Mouse (Mus musculus): ENCODE measurements at regions not wholly inside any gene's neighbourhood (a gene's known extent, or its start where the extent isn't known, plus 50 kb on each side); places are given as distances from the start of the nearest gene placed in this dataset.

DNA sequence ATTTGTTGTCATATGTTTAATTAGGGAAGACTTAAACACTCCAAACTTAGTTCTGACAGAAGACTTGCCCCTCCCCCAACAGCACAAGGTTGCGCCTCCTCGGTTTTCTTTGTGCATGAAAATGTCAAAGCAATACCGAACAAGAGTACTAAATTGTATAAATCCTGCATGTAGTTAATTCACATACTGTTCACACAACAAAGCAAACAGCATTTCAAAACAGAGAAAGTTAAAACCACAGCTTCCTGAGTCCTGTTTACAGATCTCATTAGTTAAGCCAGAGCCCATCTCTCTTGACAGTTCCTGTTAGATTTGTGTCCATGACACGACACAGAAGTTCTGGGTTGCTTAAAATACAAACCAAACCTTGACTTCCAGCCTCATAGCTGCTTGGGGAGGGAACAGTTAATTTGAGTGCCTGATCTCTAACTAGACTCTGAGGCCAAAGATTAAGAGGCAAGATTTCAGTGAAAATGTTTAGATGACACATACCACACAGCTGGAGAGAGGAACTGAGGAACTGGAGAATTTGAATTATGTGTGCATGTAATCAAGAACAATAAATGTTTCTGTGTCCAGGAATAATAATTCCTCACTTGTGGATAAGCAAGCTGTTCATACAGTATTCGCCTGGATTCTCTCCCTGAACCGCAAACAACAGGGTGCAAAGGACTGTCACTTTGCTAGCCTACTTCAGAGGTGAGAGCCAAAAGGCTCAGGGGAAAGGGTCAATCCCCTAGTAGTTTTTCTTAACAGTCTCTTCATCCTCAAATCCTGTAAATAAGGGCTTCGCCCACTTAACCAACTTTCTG, 113.3 kb upstream of the Tbl1xr1 start:
- ATAC-seq: no peak
- H3K4me3 ChIP-seq (ENCODE audit: low read length): no peak overlapping the region
- H3K36me3 ChIP-seq (ENCODE audit: control insufficient read depth, insufficient read depth, low read length): no peaks in the 10 kb centered on the region
- no peak overlapping the region for H3K9ac ChIP-seq (ENCODE audit: low read depth, low read length)
- no peak overlapping the region for H3K4me2 ChIP-seq (ENCODE audit: low read length)
- no peaks in the 10 kb centered on the region for H3K9me3 ChIP-seq (ENCODE audit: control insufficient read depth, low read length)
- no peaks in the 10 kb centered on the region for H3K4me1 ChIP-seq (ENCODE audit: control insufficient read depth, insufficient read depth, low read depth, low read length)
- WGBS: 31% methylated on average over 7 of the region's 7 CpGs
- H3K27me3 ChIP-seq (replicated peaks; ENCODE audit: control insufficient read depth, insufficient read depth, low read length): no peaks in the 10 kb centered on the region
- no peak overlapping the region for H3K27ac ChIP-seq (ENCODE audit: low read depth, low read length)

DNA sequence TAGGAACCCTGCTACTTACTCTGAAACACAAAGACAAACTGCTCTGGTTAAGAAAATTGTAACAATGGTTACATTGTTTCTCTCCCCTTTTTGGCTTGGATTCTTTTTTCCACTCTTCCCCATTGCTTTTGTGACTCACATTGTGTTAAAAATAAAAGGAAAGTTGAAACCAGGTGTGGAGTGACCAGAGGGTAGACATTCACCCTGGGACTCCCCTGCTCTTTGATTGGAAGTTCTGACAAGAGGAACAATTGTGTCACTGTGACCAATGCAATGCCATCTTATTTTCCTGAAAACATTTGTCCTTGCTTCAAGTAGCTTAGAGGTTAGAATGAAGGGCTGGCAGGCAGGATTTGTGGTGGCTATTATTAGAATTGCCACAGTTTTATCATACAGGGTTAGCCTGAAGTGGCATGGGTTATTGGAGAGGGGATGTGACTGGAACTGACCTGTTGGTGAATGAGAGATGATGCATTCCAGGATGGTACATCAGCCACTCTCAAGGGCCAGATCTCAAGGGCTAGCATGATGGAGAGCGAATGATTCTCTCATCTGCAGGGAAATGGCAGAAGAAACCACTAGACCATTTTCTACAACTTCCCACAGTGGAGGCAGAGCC, 112.6 kb upstream of the Tbl1xr1 start:
- no peaks in the 10 kb centered on the region for H3K27me3 ChIP-seq (replicated peaks; ENCODE audit: control insufficient read depth, insufficient read depth, low read length)

DNA sequence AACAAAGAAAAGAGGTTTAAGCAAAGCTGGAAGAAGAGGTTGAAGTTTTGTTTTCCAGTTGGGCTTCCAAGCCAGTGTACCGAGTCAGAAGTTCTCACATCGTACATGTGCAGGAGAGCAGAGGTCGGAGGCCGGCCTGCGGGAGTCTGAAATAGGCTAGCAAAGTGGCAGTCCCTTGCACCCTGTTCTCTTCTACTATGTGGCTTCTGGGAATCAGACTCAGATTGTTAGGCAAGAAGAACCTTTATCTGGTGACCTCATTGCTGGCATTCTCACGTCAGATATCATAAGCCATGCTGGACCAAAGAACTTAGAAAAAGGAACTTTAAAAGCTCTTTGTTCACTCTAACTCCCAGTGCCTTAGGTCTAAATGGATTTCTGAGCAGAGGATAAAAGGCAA, 112.0 kb upstream of the Tbl1xr1 start:
- H3K4me2 ChIP-seq (ENCODE audit: low read length): no peak overlapping the region
- no peak overlapping the region for H3K27ac ChIP-seq (ENCODE audit: low read depth, low read length)
- H3K36me3 ChIP-seq (ENCODE audit: control insufficient read depth, insufficient read depth, low read length): no peaks in the 10 kb centered on the region
- H3K9me3 ChIP-seq (ENCODE audit: control insufficient read depth, low read length): no peaks in the 10 kb centered on the region
- no peak for ATAC-seq
- WGBS: 87% methylated on average over 6 of the region's 6 CpGs
- H3K4me3 ChIP-seq (ENCODE audit: low read length): no peak overlapping the region
- no peaks in the 10 kb centered on the region for H3K4me1 ChIP-seq (ENCODE audit: control insufficient read depth, insufficient read depth, low read depth, low read length)
- H3K9ac ChIP-seq (ENCODE audit: low read depth, low read length): no peak overlapping the region
- no peaks in the 10 kb centered on the region for H3K27me3 ChIP-seq (replicated peaks; ENCODE audit: control insufficient read depth, insufficient read depth, low read length)

More for the DNA sequence above, 112.6 kb upstream of the Tbl1xr1 start:
- Histone ChIP-seq H3K4me2 (ENCODE audit: low read length) (no peak overlapping the region), H3K9me3 (ENCODE audit: control insufficient read depth, low read length) (no peaks in the 10 kb centered on the region), H3K4me3 (ENCODE audit: low read length) (no peak overlapping the region), H3K9ac (ENCODE audit: low read depth, low read length) (no peak overlapping the region), H3K27ac (ENCODE audit: low read depth, low read length) (no peak overlapping the region), H3K36me3 (ENCODE audit: control insufficient read depth, insufficient read depth, low read length) (no peaks in the 10 kb centered on the region), H3K4me1 (ENCODE audit: control insufficient read depth, insufficient read depth, low read depth, low read length) (no peaks in the 10 kb centered on the region)
- ATAC-seq: no peak
- WGBS: 90% methylated on average over 1 of the region's 1 CpGs

DNA sequence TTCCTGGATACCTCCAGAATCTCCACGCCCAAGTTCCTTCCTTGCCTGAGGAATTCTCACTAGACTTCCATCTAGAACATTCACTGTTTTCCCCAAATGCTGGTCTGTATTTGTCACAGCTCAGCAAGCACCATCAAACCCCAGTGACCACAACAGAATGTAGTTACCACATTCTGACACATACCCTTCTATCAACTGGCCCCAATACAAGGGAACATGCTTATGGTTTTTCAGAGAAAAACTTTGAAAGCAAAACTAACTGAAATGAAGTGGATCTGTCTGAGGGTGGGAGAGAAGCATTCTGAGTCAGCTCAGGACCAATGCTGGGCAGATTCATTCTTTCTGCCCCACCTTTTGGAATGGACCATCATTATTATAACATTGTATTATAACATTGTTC, 110.9 kb upstream of the Tbl1xr1 start:
- Histone ChIP-seq H3K9me3 (ENCODE audit: control insufficient read depth, low read length) (no peaks in the 10 kb centered on the region), H3K4me1 (ENCODE audit: control insufficient read depth, insufficient read depth, low read depth, low read length) (no peaks in the 10 kb centered on the region), H3K4me2 (ENCODE audit: low read length) (no peak overlapping the region), H3K27me3 (replicated peaks; ENCODE audit: control insufficient read depth, insufficient read depth, low read length) (no peaks in the 10 kb centered on the region), H3K36me3 (ENCODE audit: control insufficient read depth, insufficient read depth, low read length) (no peaks in the 10 kb centered on the region), H3K27ac (ENCODE audit: low read depth, low read length) (no peak overlapping the region), H3K9ac (ENCODE audit: low read depth, low read length) (no peak overlapping the region), H3K4me3 (ENCODE audit: low read length) (no peak overlapping the region)
- 100% methylated on average over 1 of the region's 1 CpGs for WGBS
- ATAC-seq: no peak

DNA sequence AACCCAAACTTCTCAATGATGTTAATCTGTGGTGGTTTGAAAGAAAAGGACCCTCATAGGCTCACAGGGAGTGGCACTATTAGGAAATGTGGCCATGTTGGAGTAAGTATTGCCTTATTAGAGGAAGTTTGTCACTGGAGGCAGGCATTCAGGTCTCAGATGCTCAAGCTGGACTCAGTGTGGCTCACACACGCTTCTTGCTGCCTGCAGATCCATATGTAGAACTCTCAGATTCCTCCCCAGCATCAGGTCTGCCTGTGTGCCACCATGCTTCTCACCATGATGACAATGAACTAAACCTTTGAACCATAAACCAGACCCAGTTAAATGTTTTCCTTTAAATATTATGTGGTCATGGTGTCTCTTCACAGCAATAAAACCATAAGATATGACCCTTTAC, 104.7 kb upstream of the Tbl1xr1 start:
- no peak for ATAC-seq
- Histone ChIP-seq H3K36me3 (ENCODE audit: control insufficient read depth, insufficient read depth, low read length) (no peaks in the 10 kb centered on the region), H3K9ac (ENCODE audit: low read depth, low read length) (no peak overlapping the region), H3K9me3 (ENCODE audit: control insufficient read depth, low read length) (no peaks in the 10 kb centered on the region), H3K27ac (ENCODE audit: low read depth, low read length) (no peak overlapping the region), H3K4me2 (ENCODE audit: low read length) (no peak overlapping the region), H3K4me1 (ENCODE audit: control insufficient read depth, insufficient read depth, low read depth, low read length) (no peaks in the 10 kb centered on the region), H3K27me3 (replicated peaks; ENCODE audit: control insufficient read depth, insufficient read depth, low read length) (no peaks in the 10 kb centered on the region), H3K4me3 (ENCODE audit: low read length) (no peak overlapping the region)
- WGBS: 100% methylated on average over 1 of the region's 1 CpGs

DNA sequence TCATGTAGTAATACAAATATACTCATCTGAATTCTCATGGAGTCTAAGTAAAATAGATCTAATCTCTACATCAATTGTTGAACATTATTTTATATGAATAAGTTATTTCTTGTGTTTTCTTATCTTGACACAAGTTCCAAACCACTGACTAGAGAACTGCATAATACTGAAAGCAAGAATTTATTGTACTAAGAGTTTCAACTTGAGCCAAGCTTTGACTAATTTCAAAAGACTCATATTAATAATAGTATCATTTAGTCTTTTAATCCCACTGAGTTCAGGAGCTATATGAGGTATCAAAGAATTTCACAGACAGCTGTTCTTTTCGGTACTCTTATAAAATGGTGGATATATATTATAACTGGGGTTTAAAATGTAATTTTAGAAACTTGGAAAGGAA, 103.3 kb upstream of the Tbl1xr1 start:
- ATAC-seq: no peak
- no peaks in the 10 kb centered on the region for H3K9me3 ChIP-seq (ENCODE audit: control insufficient read depth, low read length)
- no peak overlapping the region for H3K9ac ChIP-seq (ENCODE audit: low read depth, low read length)
- no peaks in the 10 kb centered on the region for H3K27me3 ChIP-seq (replicated peaks; ENCODE audit: control insufficient read depth, insufficient read depth, low read length)
- no peaks in the 10 kb centered on the region for H3K36me3 ChIP-seq (ENCODE audit: control insufficient read depth, insufficient read depth, low read length)
- H3K4me1 ChIP-seq (ENCODE audit: control insufficient read depth, insufficient read depth, low read depth, low read length): no peaks in the 10 kb centered on the region
- WGBS: 96% methylated on average over 1 of the region's 1 CpGs
- no peak overlapping the region for H3K4me3 ChIP-seq (ENCODE audit: low read length)
- H3K4me2 ChIP-seq (ENCODE audit: low read length): no peak overlapping the region
- H3K27ac ChIP-seq (ENCODE audit: low read depth, low read length): no peak overlapping the region

DNA sequence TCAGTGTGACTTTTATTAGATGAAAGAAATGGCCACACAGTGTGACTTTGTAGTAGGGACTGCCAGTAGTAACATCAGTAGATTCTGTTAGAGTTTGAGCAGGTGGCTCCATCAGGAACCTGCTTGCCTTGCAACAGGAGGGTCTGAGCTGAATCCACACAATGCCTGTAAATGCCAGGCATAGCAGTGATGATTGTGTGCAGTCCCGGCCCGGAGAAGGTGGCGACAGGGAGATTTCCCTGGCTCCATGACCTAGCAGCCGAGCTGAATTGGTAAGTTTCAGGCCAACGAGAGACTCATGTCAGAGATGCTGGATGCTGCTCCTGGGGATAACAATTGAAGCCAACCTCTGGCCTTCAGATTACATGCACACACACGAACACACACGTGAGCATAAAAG, 102.8 kb upstream of the Tbl1xr1 start:
- no peak for ATAC-seq
- no peak overlapping the region for H3K9ac ChIP-seq (ENCODE audit: low read depth, low read length)
- WGBS: 87% methylated on average over 7 of the region's 7 CpGs

DNA sequence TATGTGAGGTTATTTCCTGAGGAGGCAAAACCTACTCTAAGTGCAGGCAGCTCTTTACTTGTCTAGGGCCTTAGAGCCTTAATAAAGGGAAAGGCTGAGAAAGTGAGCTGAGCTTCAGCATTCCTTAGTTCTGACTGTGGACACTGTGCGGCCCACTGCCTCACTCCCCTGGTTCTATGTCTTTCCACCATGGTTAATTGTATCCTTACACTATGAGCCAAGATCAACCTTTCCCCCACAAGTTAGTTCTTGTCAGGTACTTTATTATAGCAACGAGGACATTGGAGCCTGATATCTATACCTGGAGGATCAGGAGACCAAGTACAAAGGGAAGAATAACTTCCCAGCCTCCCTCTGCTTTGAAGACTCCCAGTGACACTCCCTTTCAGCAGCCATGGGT, 101.7 kb upstream of the Tbl1xr1 start:
- H3K4me2 ChIP-seq (ENCODE audit: low read length): no peak overlapping the region
- no peak overlapping the region for H3K9ac ChIP-seq (ENCODE audit: low read depth, low read length)
- no peak overlapping the region for H3K27ac ChIP-seq (ENCODE audit: low read depth, low read length)
- H3K9me3 ChIP-seq (ENCODE audit: control insufficient read depth, low read length): no peaks in the 10 kb centered on the region
- no peaks in the 10 kb centered on the region for H3K27me3 ChIP-seq (replicated peaks; ENCODE audit: control insufficient read depth, insufficient read depth, low read length)
- no peak overlapping the region for H3K4me3 ChIP-seq (ENCODE audit: low read length)
- no peaks in the 10 kb centered on the region for H3K36me3 ChIP-seq (ENCODE audit: control insufficient read depth, insufficient read depth, low read length)
- H3K4me1 ChIP-seq (ENCODE audit: control insufficient read depth, insufficient read depth, low read depth, low read length): no peaks in the 10 kb centered on the region
- ATAC-seq: no peak
- 75% methylated on average over 2 of the region's 2 CpGs for WGBS

More for the DNA sequence above, 102.8 kb upstream of the Tbl1xr1 start:
- no peaks in the 10 kb centered on the region for H3K9me3 ChIP-seq (ENCODE audit: control insufficient read depth, low read length)
- H3K4me1 ChIP-seq (ENCODE audit: control insufficient read depth, insufficient read depth, low read depth, low read length): no peaks in the 10 kb centered on the region
- H3K27ac ChIP-seq (ENCODE audit: low read depth, low read length): no peak overlapping the region
- no peak overlapping the region for H3K4me3 ChIP-seq (ENCODE audit: low read length)
- no peaks in the 10 kb centered on the region for H3K27me3 ChIP-seq (replicated peaks; ENCODE audit: control insufficient read depth, insufficient read depth, low read length)
- H3K4me2 ChIP-seq (ENCODE audit: low read length): no peak overlapping the region
- H3K36me3 ChIP-seq (ENCODE audit: control insufficient read depth, insufficient read depth, low read length): no peaks in the 10 kb centered on the region

DNA sequence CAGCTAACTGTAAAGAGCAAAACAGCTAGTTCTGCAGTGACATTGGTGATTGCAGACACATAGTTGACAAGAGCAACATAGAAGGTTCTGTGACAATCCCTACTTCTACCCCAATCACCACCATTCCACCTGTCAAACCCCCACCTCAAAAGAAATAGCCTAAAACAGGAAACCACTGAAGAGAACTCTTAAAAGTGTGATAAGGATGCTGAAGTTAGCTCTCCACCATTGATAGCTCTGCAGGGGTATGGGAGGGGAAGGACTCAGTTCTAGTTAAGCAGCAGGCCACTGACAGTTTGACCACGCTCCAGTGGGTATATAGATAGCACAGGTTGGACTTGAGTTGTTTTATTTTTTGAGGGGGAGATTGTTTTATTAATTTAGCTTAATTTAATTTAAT, 98.7 kb upstream of the Tbl1xr1 start:
- Histone ChIP-seq H3K9me3 (ENCODE audit: control insufficient read depth, low read length) (no peaks in the 10 kb centered on the region), H3K9ac (ENCODE audit: low read depth, low read length) (no peak overlapping the region), H3K27ac (ENCODE audit: low read depth, low read length) (no peak overlapping the region), H3K4me1 (ENCODE audit: control insufficient read depth, insufficient read depth, low read depth, low read length) (no peaks in the 10 kb centered on the region), H3K4me2 (ENCODE audit: low read length) (no peak overlapping the region), H3K27me3 (replicated peaks; ENCODE audit: control insufficient read depth, insufficient read depth, low read length) (no peaks in the 10 kb centered on the region), H3K4me3 (ENCODE audit: low read length) (no peak overlapping the region), H3K36me3 (ENCODE audit: control insufficient read depth, insufficient read depth, low read length) (no peaks in the 10 kb centered on the region)
- ATAC-seq: no peak
- WGBS: 85% methylated on average over 1 of the region's 1 CpGs
